Mouse (Mus musculus) liver, postnatal 0 days (tissue): ENCODE data around the gene Fabp6. TPM values are rescaled to one million over a fixed set of nuclear protein-coding genes. Genes with fewer than 3 reads are reported as not detected.

Experiments used
- ATAC-seq: fragments of 200-750 bp; cut with Nextera tagmentation; 2 replicates; pipeline ENCODE4 v1.8.0; 2017; ENCODE audit warnings: mild to moderate bottlenecking, moderate library complexity
- DNase-seq: peaks from one replicate; pipeline ENCODE4 v3.0.0-alpha.2; 2016
- H3K27ac ChIP-seq: fragments of 300-500 bp; sonication (generic); 2 replicates; pipeline ENCODE4 v1.5.1; 2014; ENCODE audit warnings: antibody characterized with exemption, moderate library complexity, mild to moderate bottlenecking, low read depth
- H3K27me3 ChIP-seq: fragments of 300-500 bp; sonication (generic); 2 replicates; pipeline ENCODE4 v1.6.1; 2014; ENCODE audit warnings: low read length, control low read depth, mixed read lengths; ENCODE audit not compliant: insufficient read depth
- H3K36me3 ChIP-seq: fragments of 300-500 bp; sonication (generic); replicated peaks from 2 replicates; pipeline ENCODE4 v1.6.1; 2014; ENCODE audit warnings: mild to moderate bottlenecking, control low read depth, low read length, moderate library complexity, mixed read lengths; ENCODE audit not compliant: insufficient read depth
- H3K4me1 ChIP-seq: fragments of 300-500 bp; sonication (generic); 2 replicates; pipeline ENCODE4 v1.6.1; 2014; ENCODE audit warnings: antibody characterized with exemption, mild to moderate bottlenecking, control low read depth; ENCODE audit not compliant: insufficient read depth
- H3K4me2 ChIP-seq: fragments of 300-500 bp; sonication (generic); 2 replicates; pipeline ENCODE4 v1.6.1; 2014; ENCODE audit warnings: low read depth, mild to moderate bottlenecking, low read length, moderate library complexity, mixed read lengths
- H3K4me3 ChIP-seq: fragments of 300-500 bp; sonication (generic); 2 replicates; pipeline ENCODE4 v1.5.1; 2014; ENCODE audit warnings: low read depth, low read length
- H3K9ac ChIP-seq: fragments of 300-500 bp; sonication (generic); replicated peaks from 2 replicates; pipeline ENCODE4 v1.6.1; 2014; ENCODE audit warnings: mild to moderate bottlenecking, moderate library complexity
- H3K9me3 ChIP-seq: fragments of 300-500 bp; sonication (generic); 2 replicates; pipeline ENCODE4 v1.6.1; 2016; ENCODE audit warnings: mild to moderate bottlenecking, control low read depth, low read length, mixed read lengths
- CTCF ChIP-seq: sonication (generic); IDR thresholded peaks from 2 replicates; pipeline ENCODE4 v1.5.1; 2016; ENCODE audit warnings: antibody characterized with exemption, low read depth
- EP300 ChIP-seq: IDR thresholded peaks from 2 replicates; pipeline ENCODE4 v1.6.1; 2016; ENCODE audit warnings: antibody characterized with exemption, low read depth, mild to moderate bottlenecking
- WGBS: fragments of 180-500 bp; shearing (Covaris S2); extraction: QIAGEN DNeasy Blood & Tissue Kit; methylation state at CpG from one replicate; pipeline ENCODE4 v1.1.7; 2014; ENCODE audit not compliant: insufficient replicate concordance; 5-methylcytosine and 5-hydroxymethylcytosine counted together
- polyA plus RNA-seq: library from polyadenylated mRNA; unstranded; fragments of >200 nt; fragmentation: Nextera tagmentation; extraction: Ambion mirVana; gene quantifications from 2 replicates; pipeline ENCODE4 v1.2.1, GENCODE M21; 2015

Fabp6 gene
- polyA plus RNA-seq, 1 experiment from 2014 or later, result not detected

GRCm38 (mm10) chr11:43546678-43547077 lies 54.7 kb downstream of the Fabp6 start:
- ATAC-seq, result no peak

More at GRCm38 (mm10) chr11:43546678-43547077, 54.7 kb downstream of the Fabp6 start:
- Histone ChIP-seq H3K4me3 (no peak overlapping the region), H3K27ac (no peak overlapping the region), H3K27me3 (no peaks in the 10 kb centered on the region), H3K4me2 (no peak overlapping the region), H3K9ac (no peak overlapping the region), H3K9me3 (no peaks in the 10 kb centered on the region), H3K4me1 (peaks cover 55% of the 10 kb centered on the region), H3K36me3 (no peaks in the 10 kb centered on the region)
- no peak for DNase-seq
- WGBS, result 74% methylated on average over 4 of the region's 4 CpGs
- TF ChIP-seq CTCF, result no peak
- TF ChIP-seq EP300, result no peak

Other genes starting within 250 kb of the Fabp6 start
- 61.8 and 62.5 TPM in 2 replicates for gene Pttg1, start 175.3 kb downstream of the Fabp6 start, polyA plus RNA-seq
- 19.7 and 20.3 TPM in 2 replicates for gene Slu7, start 167.8 kb downstream of the Fabp6 start, polyA plus RNA-seq
- gene C1qtnf2, start 127.3 kb downstream of the Fabp6 start, polyA plus RNA-seq, result 2.5 and 2.7 TPM in 2 replicates
- 1.5 and 2.1 TPM in 2 replicates for gene Ccnjl, start 72.8 kb downstream of the Fabp6 start, polyA plus RNA-seq
- gene 4933415A04Rik, start 14.5 kb downstream of the Fabp6 start, polyA plus RNA-seq, result 0.51 and 0.72 TPM in 2 replicates
- 6.9 and 7.1 TPM in 2 replicates for gene Pwwp2a, start 80.5 kb upstream of the Fabp6 start, polyA plus RNA-seq
- gene Ttc1, start 146.5 kb upstream of the Fabp6 start, polyA plus RNA-seq, result 31.8 and 33.4 TPM in 2 replicates